Mouse (Mus musculus) CH12.LX (cell line): Measurements from ENCODE around the gene Cdc42ep1. TPM values are rescaled to one million over a fixed set of nuclear protein-coding genes. Genes with fewer than 3 reads are reported as not detected.

Experiments
- DNase-seq: peaks from one replicate; pipeline ENCODE4 v3.0.0-alpha.2; 2013; ENCODE audit errors: extremely low read depth
- H3K27ac ChIP-seq: 2 replicates; pipeline ENCODE4 v1.5.1; 2012; ENCODE audit warnings: low read depth, mild to moderate bottlenecking, control low read depth, moderate library complexity; ENCODE audit not compliant: insufficient read depth
- H3K27me3 ChIP-seq: replicated peaks from 2 replicates; pipeline ENCODE3; 2012; ENCODE audit warnings: inconsistent platforms
- H3K36me3 ChIP-seq, 2 experiments: replicated peaks in 1 of 2; 2 replicates each; pipeline versions ENCODE3 to v1.6.1; 2012; ENCODE audit warnings: inconsistent platforms in 1 of 2, low read length in 1 of 2, mild to moderate bottlenecking in 1 of 2, mixed read lengths in 1 of 2, moderate library complexity in 1 of 2; ENCODE audit not compliant: control insufficient read depth in 1 of 2, insufficient read depth in 1 of 2
- H3K4me1 ChIP-seq, 2 experiments: 2 replicates each; pipeline ENCODE4 v1.6.1; 2012; ENCODE audit warnings: inconsistent platforms in 1 of 2, moderate library complexity in 1 of 2; ENCODE audit not compliant: insufficient read depth in 2 of 2, control insufficient read depth in 1 of 2
- H3K4me2 ChIP-seq: 2 replicates; pipeline ENCODE4 v1.6.1; 2012; ENCODE audit warnings: low read depth, mild to moderate bottlenecking, control low read depth; ENCODE audit not compliant: poor library complexity, insufficient read depth, severe bottlenecking
- H3K4me3 ChIP-seq, 3 experiments: fragments of 150-350 bp in 1 of 3; sonication (generic) in 1 of 3; replicated peaks in 1 of 3; 2 replicates each; pipeline versions ENCODE3 to v1.5.1; 2011 to 2012; ENCODE audit warnings: low read depth in 2 of 3, low read length in 2 of 3, mild to moderate bottlenecking in 2 of 3, moderate library complexity in 2 of 3, control low read depth in 1 of 3, improper control_type of control experiment in 1 of 3, inconsistent platforms in 1 of 3, mixed read lengths in 1 of 3; ENCODE audit not compliant: poor library complexity in 1 of 3
- H3K79me2 ChIP-seq: replicated peaks from 2 replicates; pipeline ENCODE4 v1.6.1; 2012; ENCODE audit warnings: mild to moderate bottlenecking, moderate library complexity; ENCODE audit not compliant: control insufficient read depth, poor library complexity, insufficient read depth, severe bottlenecking; ENCODE audit errors: extremely low read depth
- H3K9ac ChIP-seq: 2 replicates; pipeline ENCODE4 v1.6.1; 2012; ENCODE audit warnings: low read depth, mild to moderate bottlenecking, control low read depth, moderate library complexity; ENCODE audit not compliant: insufficient read depth
- H3K9me3 ChIP-seq: replicated peaks from 2 replicates; pipeline ENCODE3; 2012; ENCODE audit warnings: low read length, inconsistent platforms, mixed read lengths
- CHD2 ChIP-seq: IDR thresholded peaks from 2 replicates; pipeline ENCODE4 v1.6.1; 2011; ENCODE audit warnings: low read length, improper control_type of control experiment
- ELF1 ChIP-seq: IDR thresholded peaks from 2 replicates; pipeline ENCODE4 v1.6.1; 2014; ENCODE audit warnings: low read depth, mild to moderate bottlenecking, inconsistent platforms, low read length, improper control_type of control experiment
- EP300 ChIP-seq: IDR thresholded peaks from 2 replicates; pipeline ENCODE4 v1.6.1; 2011; ENCODE audit warnings: low read length, improper control_type of control experiment
- HCFC1 ChIP-seq: IDR thresholded peaks from 2 replicates; pipeline ENCODE4 v1.6.1; 2012; ENCODE audit warnings: low read depth, mild to moderate bottlenecking, inconsistent platforms, low read length, improper control_type of control experiment
- IRF4 ChIP-seq: IDR thresholded peaks from 2 replicates; pipeline ENCODE4 v1.6.1; 2014; ENCODE audit warnings: low read depth, mild to moderate bottlenecking, inconsistent platforms, low read length, improper control_type of control experiment
- JUN ChIP-seq: IDR thresholded peaks from 2 replicates; pipeline ENCODE4 v1.6.1; 2011; ENCODE audit warnings: low read depth, mild to moderate bottlenecking, low read length, improper control_type of control experiment, moderate library complexity; ENCODE audit not compliant: insufficient read depth
- JUND ChIP-seq: conservative IDR thresholded peaks from 2 replicates; pipeline ENCODE4 v1.6.1; 2011; ENCODE audit warnings: low read depth, low read length, improper control_type of control experiment
- KAT2A ChIP-seq: IDR thresholded peaks from 2 replicates; pipeline ENCODE4 v1.6.1; 2012; ENCODE audit warnings: low read length, improper control_type of control experiment, inconsistent platforms; ENCODE audit not compliant: insufficient replicate concordance
- MAZ ChIP-seq: IDR thresholded peaks from 2 replicates; pipeline ENCODE4 v1.6.1; 2012; ENCODE audit warnings: low read depth, mild to moderate bottlenecking, inconsistent platforms, low read length, improper control_type of control experiment, moderate library complexity
- MEF2A ChIP-seq: IDR thresholded peaks from 2 replicates; pipeline ENCODE4 v1.6.1; 2014; ENCODE audit warnings: low read depth, mild to moderate bottlenecking, inconsistent platforms, low read length, improper control_type of control experiment, borderline replicate concordance
- MYC ChIP-seq: IDR thresholded peaks from 2 replicates; pipeline ENCODE4 v1.6.1; 2011; ENCODE audit warnings: low read depth, mild to moderate bottlenecking, improper control_type of control experiment, low read length
- NELFE ChIP-seq: IDR thresholded peaks from 2 replicates; pipeline ENCODE4 v1.6.1; 2011; ENCODE audit warnings: low read depth, low read length, improper control_type of control experiment
- NRF1 ChIP-seq: IDR thresholded peaks from 2 replicates; pipeline ENCODE4 v1.6.1; 2014; ENCODE audit warnings: low read depth, mild to moderate bottlenecking, inconsistent platforms, low read length, improper control_type of control experiment, moderate library complexity
- PAX5 ChIP-seq: IDR thresholded peaks from 2 replicates; pipeline ENCODE4 v1.6.1; 2012; ENCODE audit warnings: low read length, inconsistent platforms, mixed read lengths
- POLR2A ChIP-seq: IDR thresholded peaks from 2 replicates; pipeline ENCODE4 v1.6.1; 2011; ENCODE audit warnings: low read depth, mild to moderate bottlenecking, improper control_type of control experiment, low read length
- RAD21 ChIP-seq: IDR thresholded peaks from 2 replicates; pipeline ENCODE4 v1.6.1; 2011; ENCODE audit warnings: low read depth, mild to moderate bottlenecking, low read length, improper control_type of control experiment, moderate library complexity
- RCOR1 ChIP-seq: conservative IDR thresholded peaks from 2 replicates; pipeline ENCODE4 v1.6.1; 2012; ENCODE audit warnings: low read depth, mild to moderate bottlenecking, inconsistent platforms, low read length, improper control_type of control experiment
- SIN3A ChIP-seq: IDR thresholded peaks from 2 replicates; pipeline ENCODE4 v1.6.1; 2012; ENCODE audit warnings: low read length, improper control_type of control experiment, inconsistent platforms
- SMC3 ChIP-seq: IDR thresholded peaks from 2 replicates; pipeline ENCODE4 v1.6.1; 2011; ENCODE audit warnings: low read depth, low read length, improper control_type of control experiment
- TCF12 ChIP-seq: IDR thresholded peaks from 2 replicates; pipeline ENCODE4 v1.6.1; 2014; ENCODE audit warnings: low read depth, mild to moderate bottlenecking, inconsistent platforms, low read length, improper control_type of control experiment
- ZMIZ1 ChIP-seq: IDR thresholded peaks from 2 replicates; pipeline ENCODE4 v1.6.1; 2012; ENCODE audit warnings: low read depth, mild to moderate bottlenecking, inconsistent platforms, low read length, improper control_type of control experiment
- dilution Hi-C: fragments of 300-500 bp; cut with MboI; formaldehyde crosslinking; loops from 2 replicates; pipeline ENCODE4 v1.14.3; 2020; ENCODE audit warnings: low sequenced_read_pairs; ENCODE audit not compliant: extremely low pct_unique_long_range_greater_than_20kb, extremely low pct_ligation_motif_present
- in situ Hi-C: fragments of 300-500 bp; cut with MboI; formaldehyde crosslinking; loops from 3 replicates; pipeline ENCODE4 v1.14.3; 2019; ENCODE audit warnings: low sequenced_read_pairs, low pct_ligation_motif_present, low pct_unique_long_range_greater_than_20kb, mixed read lengths
- polyA plus RNA-seq: library from polyadenylated mRNA; unstranded; fragments of >175 nt; gene quantifications from 2 replicates; pipeline ENCODE4 v1.2.1, GENCODE M21; 2012; ENCODE audit warnings: low read depth; ENCODE audit not compliant: insufficient read length
- total RNA-seq, 2 experiments: library from RNA; depleted of rRNA; stranded (reverse); fragments of 300-350 nt in 1 of 2; fragments of >200 nt in 1 of 2; gene quantifications; 2 replicates each; pipeline ENCODE4 v1.2.3; 2012 to 2014

Cdc42ep1 gene
- total and polyA plus RNA-seq, 3 experiments, result not detected

DNA sequence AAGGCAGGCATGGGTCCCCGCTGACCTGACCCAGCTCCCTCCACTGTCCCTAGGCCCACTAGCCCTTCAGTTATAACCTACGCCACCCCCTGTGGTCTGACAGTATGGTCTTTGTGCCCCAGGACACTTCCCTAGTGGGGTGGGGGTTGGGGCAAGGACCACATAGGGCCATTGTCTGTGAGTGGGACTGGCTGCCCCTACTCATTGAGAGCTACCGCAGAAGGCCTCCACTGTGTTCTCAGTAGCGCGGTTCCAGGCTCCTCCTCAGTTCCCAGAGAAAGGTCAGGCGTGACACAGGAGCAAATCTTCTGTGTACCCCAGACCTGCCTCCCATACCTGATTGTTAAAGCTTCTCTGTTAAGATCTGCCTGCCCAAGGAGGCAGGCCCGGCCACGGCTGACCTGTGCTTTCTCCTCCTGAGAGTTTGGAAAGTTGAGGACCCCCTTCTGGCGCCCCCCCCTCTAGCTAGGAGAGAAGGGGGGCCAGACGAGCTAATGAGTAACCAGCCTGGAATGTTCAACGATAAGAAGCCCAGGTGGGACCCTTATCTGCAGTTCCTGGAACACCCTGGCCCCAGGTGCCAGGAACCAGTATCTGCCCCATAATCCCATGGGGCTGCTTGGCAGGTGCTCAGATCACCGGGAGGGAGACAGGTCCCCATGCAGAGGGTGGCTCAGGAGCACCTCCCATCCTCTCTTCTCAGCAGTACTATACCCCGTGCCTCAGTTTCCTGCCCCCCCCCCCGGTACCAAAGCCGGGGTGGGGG lies 7.8 kb downstream of the Cdc42ep1 start:
- dilution Hi-C loops, result no loop called here
- DNase-seq, result no peak
- no peak overlapping the region for H3K4me2 ChIP-seq
- H3K36me3 ChIP-seq, result no peaks in the 10 kb centered on the region
- TF ChIP-seq IRF4, result no peak
- no peak for TF ChIP-seq SMC3
- no peak for TF ChIP-seq MEF2A
- no peak for TF ChIP-seq PAX5
- TF ChIP-seq CHD2, result no peak
- TF ChIP-seq ELF1, result no peak
- TF ChIP-seq TCF12, result no peak
- TF ChIP-seq, all 38 proteins: peak for 0
- in situ Hi-C loops, result no loop called here
- peaks cover 4 to 20% of the 10 kb centered on the region in 2 experiments; a peak in 3 of 4 replicates for H3K4me1 ChIP-seq
- no peaks in the 10 kb centered on the region for H3K9me3 ChIP-seq
- H3K27ac ChIP-seq, result no peak overlapping the region
- no peak overlapping the region for H3K9ac ChIP-seq
- H3K79me2 ChIP-seq, result no peaks in the 10 kb centered on the region
- H3K27me3 ChIP-seq, result peaks cover 88% of the 10 kb centered on the region
- H3K4me3 ChIP-seq, result no peak overlapping the region

DNA sequence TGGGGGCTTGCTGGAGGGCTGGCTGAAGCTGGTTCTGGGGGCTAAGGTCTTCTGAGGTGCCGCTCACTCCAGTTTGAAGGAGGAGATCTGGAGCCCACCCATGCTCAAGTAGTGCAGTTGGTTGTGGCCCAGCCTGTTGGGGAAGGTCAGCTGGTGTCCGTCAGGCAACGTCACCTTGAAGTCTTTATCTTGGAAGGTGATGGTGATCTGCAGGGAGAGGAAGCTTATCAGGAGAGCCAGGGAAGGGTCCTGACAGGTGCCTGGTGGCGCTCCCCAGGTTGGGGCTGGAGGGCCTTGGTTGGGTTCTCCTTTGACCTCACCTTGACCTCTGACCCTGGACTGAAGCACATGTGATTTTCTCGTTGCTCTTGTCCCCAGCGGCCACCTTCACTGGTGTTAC lies 8.5 kb downstream of the Cdc42ep1 start:
- Histone ChIP-seq H3K4me3 (no peak overlapping the region), H3K79me2 (no peaks in the 10 kb centered on the region), H3K9me3 (no peaks in the 10 kb centered on the region), H3K27ac (no peak overlapping the region), H3K4me1 (peaks cover 4 to 15% of the 10 kb centered on the region in 2 experiments; a peak in 3 of 4 replicates), H3K9ac (no peak overlapping the region), H3K27me3 (peaks cover 88% of the 10 kb centered on the region), H3K4me2 (no peak overlapping the region), H3K36me3 (no peaks in the 10 kb centered on the region)
- DNase-seq, result no peak
- dilution Hi-C loops (no loop called here), in situ Hi-C loops (no loop called here)
- no peak for TF ChIP-seq JUND
- TF ChIP-seq ZMIZ1, result no peak
- no peak for TF ChIP-seq RCOR1
- TF ChIP-seq KAT2A, result no peak
- no peak for TF ChIP-seq EP300
- TF ChIP-seq MYC, result no peak
- no peak for TF ChIP-seq SIN3A
- TF ChIP-seq MEF2A, result no peak
- no peak for TF ChIP-seq MAZ
- TF ChIP-seq JUN, result no peak
- TF ChIP-seq HCFC1, result no peak
- no peak for TF ChIP-seq NELFE
- no peak for TF ChIP-seq RAD21
- TF ChIP-seq ELF1, result no peak
- TF ChIP-seq POLR2A, result no peak
- TF ChIP-seq NRF1, result no peak
